Mouse (Mus musculus) lung, postnatal 0 days (tissue): ENCODE measurements around the gene Ndufs4.

Experiments
- CTCF ChIP-seq: IDR thresholded peaks from 2 replicates; pipeline ENCODE4 v1.5.1; 2016; ENCODE audit warnings: antibody characterized with exemption, mild to moderate bottlenecking
- EP300 ChIP-seq: IDR thresholded peaks from 2 replicates; pipeline ENCODE4 v1.6.1; 2016; ENCODE audit warnings: antibody characterized with exemption, mild to moderate bottlenecking, control low read depth

DNA sequence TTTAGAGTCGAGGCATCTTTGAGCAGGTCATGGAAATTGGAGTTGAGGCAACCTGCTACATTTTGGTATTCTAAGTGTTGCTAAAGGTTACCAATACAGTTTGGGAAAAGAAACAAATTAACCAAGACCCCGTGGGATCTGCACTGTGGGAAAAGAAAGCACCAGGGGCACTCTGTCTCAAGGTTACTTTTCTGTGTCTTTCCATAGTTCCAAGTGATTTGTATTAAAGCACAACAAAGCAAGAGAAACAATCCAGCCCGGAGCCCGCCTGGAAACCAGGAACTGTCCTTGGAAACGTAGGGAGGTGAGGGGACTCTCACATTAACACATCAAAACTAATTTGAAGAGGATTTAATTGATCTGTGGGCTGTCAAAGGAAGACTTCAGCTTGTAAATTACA lies 18.8 kb upstream of the Ndufs4 start:
- TF ChIP-seq EP300 (no peak), CTCF (no peak)
